Mouse (Mus musculus) embryonic facial prominence, embryonic 15.5 days (tissue): Measurements from ENCODE around the gene Rest. TPM values are rescaled to one million over a fixed set of nuclear protein-coding genes. Genes with fewer than 3 reads are reported as not detected.
A peak's percentile ranks its signal among the peaks of the same experiment; 100 is the strongest.

Experiments used
- ATAC-seq: fragments of 200-750 bp; cut with Nextera tagmentation; 2 replicates; pipeline ENCODE4 v1.8.0; 2017; ENCODE audit warnings: low read depth, moderate TSS enrichment; ENCODE audit not compliant: insufficient number of reproducible peaks, low FRiP score, low TSS enrichment
- H3K27ac ChIP-seq: fragments of 300-500 bp; sonication (generic); replicated peaks from 2 replicates; pipeline ENCODE4 v1.5.1; 2015; ENCODE audit warnings: mild to moderate bottlenecking, inconsistent platforms
- H3K27me3 ChIP-seq: fragments of 300-500 bp; sonication (generic); 2 replicates; pipeline ENCODE4 v1.6.1; 2015; ENCODE audit warnings: inconsistent platforms
- H3K36me3 ChIP-seq: fragments of 300-500 bp; sonication (generic); 2 replicates; pipeline ENCODE4 v1.6.1; 2015; ENCODE audit warnings: mild to moderate bottlenecking, inconsistent platforms
- H3K4me1 ChIP-seq: fragments of 300-500 bp; sonication (generic); 2 replicates; pipeline ENCODE4 v1.6.1; 2015; ENCODE audit warnings: inconsistent platforms
- H3K4me2 ChIP-seq: fragments of 300-500 bp; sonication (generic); replicated peaks from 2 replicates; pipeline ENCODE4 v1.6.1; 2015; ENCODE audit warnings: mild to moderate bottlenecking, inconsistent platforms
- H3K4me3 ChIP-seq: fragments of 300-500 bp; sonication (generic); replicated peaks from 2 replicates; pipeline ENCODE4 v1.5.1; 2015; ENCODE audit warnings: mild to moderate bottlenecking, inconsistent platforms
- H3K9ac ChIP-seq: fragments of 300-500 bp; sonication (generic); 2 replicates; pipeline ENCODE4 v1.6.1; 2015; ENCODE audit warnings: inconsistent platforms
- H3K9me3 ChIP-seq: fragments of 300-500 bp; sonication (generic); replicated peaks from 2 replicates; pipeline ENCODE4 v1.6.1; 2016; ENCODE audit warnings: inconsistent platforms
- WGBS: fragments of 180-500 bp; shearing (Covaris S2); methylation state at CpG from one replicate; pipeline ENCODE4 v1.1.7; 2015; 5-methylcytosine and 5-hydroxymethylcytosine counted together
- polyA plus RNA-seq: library from polyadenylated mRNA; unstranded; fragments of >200 nt; fragmentation: Nextera tagmentation; extraction: Ambion mirVana; gene quantifications from 2 replicates; pipeline ENCODE4 v1.2.1, GENCODE M21; 2015

Rest gene
- polyA plus RNA-seq, 1 experiment from 2014 or later, result 36.3 TPM

- 83% methylated on average over 7 of the region's 7 CpGs for WGBS
- no peak for ATAC-seq
- Histone ChIP-seq H3K9me3 (no peaks in the 10 kb centered on the region), H3K36me3 (peaks cover 75% of the 10 kb centered on the region), H3K4me2 (no peak overlapping the region), H3K9ac (no peak overlapping the region), H3K27me3 (no peaks in the 10 kb centered on the region), H3K4me3 (no peak overlapping the region), H3K27ac (no peak overlapping the region), H3K4me1 (no peaks in the 10 kb centered on the region)
Observed at GRCm38 (mm10) chr5:77285685-77286084, 20.4 kb downstream of the Rest start.

- Histone ChIP-seq H3K9me3 (no peaks in the 10 kb centered on the region), H3K9ac (no peak overlapping the region), H3K4me1 (no peaks in the 10 kb centered on the region), H3K4me3 (no peak overlapping the region), H3K4me2 (no peak overlapping the region), H3K27me3 (no peaks in the 10 kb centered on the region), H3K36me3 (peaks cover 74% of the 10 kb centered on the region), H3K27ac (no peak overlapping the region)
- WGBS, result 79% methylated on average over 5 of the region's 5 CpGs
- ATAC-seq, result no peak
Observed at GRCm38 (mm10) chr5:77286904-77287303, 21.6 kb downstream of the Rest start.

- no peaks in the 10 kb centered on the region for H3K27me3 ChIP-seq
- H3K27ac ChIP-seq, result no peak overlapping the region
- no peak for ATAC-seq
- H3K4me3 ChIP-seq, result no peak overlapping the region
- no peaks in the 10 kb centered on the region for H3K9me3 ChIP-seq
- H3K9ac ChIP-seq, result no peak overlapping the region
- H3K4me2 ChIP-seq, result no peak overlapping the region
- peaks cover 73% of the 10 kb centered on the region for H3K36me3 ChIP-seq
- WGBS, result 73% methylated on average over 6 of the region's 6 CpGs
- H3K4me1 ChIP-seq, result no peaks in the 10 kb centered on the region
Observed at GRCm38 (mm10) chr5:77287901-77288300, 22.6 kb downstream of the Rest start.

- H3K9ac ChIP-seq, result no peak overlapping the region
- no peak overlapping the region for H3K27ac ChIP-seq
- peaks cover 78% of the 10 kb centered on the region for H3K36me3 ChIP-seq
- WGBS, result 72% methylated on average over 8 of the region's 8 CpGs
- H3K4me3 ChIP-seq, result no peak overlapping the region
- H3K9me3 ChIP-seq, result no peaks in the 10 kb centered on the region
- no peaks in the 10 kb centered on the region for H3K27me3 ChIP-seq
- no peak for ATAC-seq
- no peak overlapping the region for H3K4me2 ChIP-seq
- H3K4me1 ChIP-seq, result no peaks in the 10 kb centered on the region
Observed at GRCm38 (mm10) chr5:77289686-77290085, 24.4 kb downstream of the Rest start.

- Histone ChIP-seq H3K27ac (no peak overlapping the region), H3K36me3 (peaks cover 86% of the 10 kb centered on the region), H3K9me3 (no peaks in the 10 kb centered on the region), H3K9ac (no peak overlapping the region), H3K4me3 (no peak overlapping the region), H3K4me2 (no peak overlapping the region), H3K27me3 (no peaks in the 10 kb centered on the region), H3K4me1 (no peaks in the 10 kb centered on the region)
- ATAC-seq, result no peak
- WGBS, result 91% methylated on average over 2 of the region's 2 CpGs
Observed at GRCm38 (mm10) chr5:77290606-77291005, 25.3 kb downstream of the Rest start.

GRCm38 (mm10) chr5:77292803-77293522, 27.7 kb downstream of the Rest start:
- Histone ChIP-seq H3K4me1 (no peaks in the 10 kb centered on the region), H3K9ac (no peak overlapping the region), H3K4me2 (no peak overlapping the region), H3K4me3 (no peak overlapping the region), H3K9me3 (no peaks in the 10 kb centered on the region), H3K27ac (no peak overlapping the region), H3K36me3 (peaks cover 84% of the 10 kb centered on the region), H3K27me3 (no peaks in the 10 kb centered on the region)
- ATAC-seq, result no peak
- WGBS, result 89% methylated on average over 7 of the region's 7 CpGs

- H3K9me3 ChIP-seq, result no peaks in the 10 kb centered on the region
- no peak overlapping the region for H3K4me2 ChIP-seq
- ATAC-seq, result no peak
- no peaks in the 10 kb centered on the region for H3K4me1 ChIP-seq
- H3K27me3 ChIP-seq, result no peaks in the 10 kb centered on the region
- no peak overlapping the region for H3K27ac ChIP-seq
- H3K9ac ChIP-seq, result no peak overlapping the region
- no peak overlapping the region for H3K4me3 ChIP-seq
- H3K36me3 ChIP-seq, result peaks cover 46% of the 10 kb centered on the region
- 85% methylated on average over 2 of the region's 2 CpGs for WGBS
Observed at GRCm38 (mm10) chr5:77299486-77299885, 34.2 kb downstream of the Rest start.

- no peaks in the 10 kb centered on the region for H3K4me1 ChIP-seq
- H3K9ac ChIP-seq, result no peak overlapping the region
- no peak overlapping the region for H3K4me3 ChIP-seq
- 71% methylated on average over 6 of the region's 6 CpGs for WGBS
- peak; percentile 47; the same call in 1 of the 2 replicates for ATAC-seq
- H3K27me3 ChIP-seq, result no peaks in the 10 kb centered on the region
- H3K27ac ChIP-seq, result no peak overlapping the region
- peaks cover 43% of the 10 kb centered on the region for H3K36me3 ChIP-seq
- H3K9me3 ChIP-seq, result no peaks in the 10 kb centered on the region
- no peak overlapping the region for H3K4me2 ChIP-seq
Observed at GRCm38 (mm10) chr5:77301296-77301903, 36.1 kb downstream of the Rest start.

GRCm38 (mm10) chr5:77307821-77308553, 42.7 kb downstream of the Rest start:
- Histone ChIP-seq H3K27ac (no peak overlapping the region), H3K27me3 (no peaks in the 10 kb centered on the region), H3K4me2 (peak overlapping the region; percentile 99), H3K4me1 (peaks cover 22% of the 10 kb centered on the region), H3K4me3 (peak overlapping the region; percentile 79), H3K36me3 (peaks cover 25% of the 10 kb centered on the region), H3K9me3 (no peaks in the 10 kb centered on the region), H3K9ac (no peak overlapping the region)
- 76% methylated on average over 5 of the region's 5 CpGs for WGBS
- ATAC-seq, result no peak

- peaks cover 23% of the 10 kb centered on the region for H3K36me3 ChIP-seq
- H3K9me3 ChIP-seq, result no peaks in the 10 kb centered on the region
- H3K4me1 ChIP-seq, result peaks cover 22% of the 10 kb centered on the region
- H3K4me2 ChIP-seq, result peak overlapping the region; percentile 99
- H3K27me3 ChIP-seq, result no peaks in the 10 kb centered on the region
- peak overlapping the region; percentile 79 for H3K4me3 ChIP-seq
- peak overlapping the region; percentile 69 for H3K9ac ChIP-seq
- no peak; the same call in 1 of the 2 replicates for ATAC-seq
- H3K27ac ChIP-seq, result peak overlapping the region; percentile 97; the same call in 1 of the 2 replicates
- WGBS, result under 1% methylated on average over 76 of the region's 76 CpGs
Observed at GRCm38 (mm10) chr5:77309051-77309906, 44.0 kb downstream of the Rest start.
